Mouse (Mus musculus) kidney, adult 2 months (tissue): ENCODE measurements around the gene Glipr2. TPM values are rescaled to one million over a fixed set of nuclear protein-coding genes. Genes with fewer than 3 reads are reported as not detected.

Experiments used
- DNase-seq: peaks from one replicate; pipeline ENCODE4 v3.0.0; 2021
- H3K27ac ChIP-seq: fragments of 200-500 bp; 2 replicates; pipeline ENCODE4 v1.5.1; 2012; ENCODE audit warnings: low read depth, low read length, control low read depth, inconsistent platforms; ENCODE audit not compliant: insufficient read depth
- H3K27me3 ChIP-seq: fragments of 200-500 bp; replicated peaks from 2 replicates; pipeline ENCODE4 v1.6.1; 2012; ENCODE audit warnings: mild to moderate bottlenecking, moderate library complexity, low read length, inconsistent platforms; ENCODE audit not compliant: control insufficient read depth, insufficient read depth
- H3K36me3 ChIP-seq: fragments of 200-500 bp; 2 replicates; pipeline ENCODE4 v1.6.1; 2012; ENCODE audit warnings: mild to moderate bottlenecking, moderate library complexity, low read length, inconsistent platforms; ENCODE audit not compliant: control insufficient read depth, insufficient read depth
- H3K4me1 ChIP-seq: fragments of 200-500 bp; 2 replicates; pipeline ENCODE4 v1.6.1; 2011; ENCODE audit warnings: low read length; ENCODE audit not compliant: control insufficient read depth, insufficient read depth
- H3K4me3 ChIP-seq: fragments of 200-500 bp; 2 replicates; pipeline ENCODE4 v1.5.1; 2011; ENCODE audit warnings: mild to moderate bottlenecking, low read depth, low read length, control low read depth; ENCODE audit not compliant: insufficient read depth
- CTCF ChIP-seq: fragments of 200-500 bp; conservative IDR thresholded peaks from 2 replicates; pipeline ENCODE4 v1.5.1; 2011; ENCODE audit warnings: low read depth, mild to moderate bottlenecking, control low read depth, low read length, moderate library complexity, mixed read lengths; ENCODE audit not compliant: insufficient read depth, insufficient read length
- POLR2A ChIP-seq: fragments of 200-500 bp; IDR thresholded peaks from one replicate; pipeline ENCODE4 v1.6.1; 2011; ENCODE audit warnings: low read depth, low read length, control low read depth
- WGBS: fragments of 180-500 bp; shearing (Covaris S2); methylation state at CpG from one replicate; pipeline ENCODE4 v1.1.7; 2018; 5-methylcytosine and 5-hydroxymethylcytosine counted together
- polyA plus RNA-seq: library from polyadenylated mRNA; depleted of rRNA; stranded (reverse); fragments of >200 nt; gene quantifications from 2 replicates; pipeline ENCODE4 v1.2.3, GENCODE M21; 2012

Glipr2 gene
- polyA plus RNA-seq, 1 experiment = 4.7 TPM

DNA sequence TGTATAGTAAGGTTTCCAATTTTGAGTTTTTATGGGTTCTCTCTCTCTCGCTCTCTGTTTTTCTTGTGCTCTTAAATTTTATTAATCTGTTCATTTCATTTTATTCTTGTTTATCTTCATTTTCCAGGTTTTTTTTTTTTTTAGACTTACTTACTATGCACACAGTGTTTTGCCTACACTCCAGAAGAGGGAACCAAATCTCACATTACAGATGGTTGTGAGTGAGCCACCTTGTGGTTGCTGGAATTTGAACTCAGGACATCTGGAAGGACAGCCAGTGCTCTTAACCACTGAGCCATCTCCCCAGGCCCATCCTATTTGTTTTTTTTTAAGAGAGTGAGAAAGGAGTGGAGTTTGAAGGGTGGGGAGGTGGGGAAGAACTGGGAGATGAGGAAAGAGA lies 53.0 kb downstream of the Glipr2 start:
- Histone ChIP-seq H3K4me1 (peaks cover 18% of the 10 kb centered on the region), H3K36me3 (no peaks in the 10 kb centered on the region), H3K27me3 (no peaks in the 10 kb centered on the region), H3K4me3 (no peak overlapping the region), H3K27ac (no peak overlapping the region)
- TF ChIP-seq POLR2A (no peak), CTCF (no peak)
- WGBS = 88% methylated on average over 1 of the region's 1 CpGs
- no peak for DNase-seq

DNA sequence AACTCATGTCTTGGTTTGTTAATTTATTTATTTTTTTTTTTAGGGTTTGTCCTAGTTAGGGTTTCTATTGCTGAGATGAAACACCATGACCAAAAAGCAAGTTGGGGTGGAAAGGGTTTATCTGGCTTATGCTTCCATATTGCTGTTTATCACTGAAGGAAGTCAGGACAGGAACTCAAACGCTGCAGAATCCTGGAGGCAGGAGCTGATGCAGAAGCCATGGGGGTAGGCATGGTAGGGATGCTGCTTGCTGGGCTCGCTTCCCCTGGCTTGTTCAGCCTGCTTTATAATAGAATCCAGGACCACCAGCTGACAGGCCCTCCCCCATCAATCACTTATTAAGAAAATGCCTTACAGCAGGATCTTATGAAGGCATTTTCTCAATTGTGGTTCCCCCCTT lies 53.7 kb downstream of the Glipr2 start:
- WGBS = 48% methylated on average over 2 of the region's 2 CpGs

DNA sequence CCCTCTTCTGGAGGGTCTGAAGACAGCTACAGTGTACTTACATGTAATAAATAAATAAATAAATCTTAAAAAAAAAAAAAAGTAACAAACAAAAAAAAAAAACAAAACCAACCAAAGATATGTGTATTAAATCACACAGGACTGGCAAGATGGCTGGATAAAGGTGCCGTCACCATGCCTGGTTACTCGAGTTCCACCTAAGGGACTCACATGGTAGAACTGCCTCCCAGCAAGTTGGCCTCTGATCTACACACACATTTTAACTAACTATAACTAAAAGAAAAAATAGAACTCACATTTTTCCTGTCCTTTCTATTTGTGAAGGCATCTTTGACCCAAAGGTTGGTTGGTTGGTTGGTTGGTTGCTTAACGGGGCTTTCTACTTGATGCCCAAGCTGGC lies 54.6 kb downstream of the Glipr2 start:
- Histone ChIP-seq H3K27ac (peak overlapping the region; percentile 73; the same call in 1 of the 2 replicates), H3K4me3 (peak overlapping the region; percentile 89)
- WGBS = 79% methylated on average over 3 of the region's 3 CpGs

More for the DNA sequence above, 53.7 kb downstream of the Glipr2 start:
- Histone ChIP-seq H3K4me1 (peaks cover 20% of the 10 kb centered on the region), H3K36me3 (no peaks in the 10 kb centered on the region), H3K27ac (no peak overlapping the region), H3K4me3 (no peak overlapping the region), H3K27me3 (no peaks in the 10 kb centered on the region)
- TF ChIP-seq POLR2A = no peak
- TF ChIP-seq CTCF = no peak
- DNase-seq = no peak

DNA sequence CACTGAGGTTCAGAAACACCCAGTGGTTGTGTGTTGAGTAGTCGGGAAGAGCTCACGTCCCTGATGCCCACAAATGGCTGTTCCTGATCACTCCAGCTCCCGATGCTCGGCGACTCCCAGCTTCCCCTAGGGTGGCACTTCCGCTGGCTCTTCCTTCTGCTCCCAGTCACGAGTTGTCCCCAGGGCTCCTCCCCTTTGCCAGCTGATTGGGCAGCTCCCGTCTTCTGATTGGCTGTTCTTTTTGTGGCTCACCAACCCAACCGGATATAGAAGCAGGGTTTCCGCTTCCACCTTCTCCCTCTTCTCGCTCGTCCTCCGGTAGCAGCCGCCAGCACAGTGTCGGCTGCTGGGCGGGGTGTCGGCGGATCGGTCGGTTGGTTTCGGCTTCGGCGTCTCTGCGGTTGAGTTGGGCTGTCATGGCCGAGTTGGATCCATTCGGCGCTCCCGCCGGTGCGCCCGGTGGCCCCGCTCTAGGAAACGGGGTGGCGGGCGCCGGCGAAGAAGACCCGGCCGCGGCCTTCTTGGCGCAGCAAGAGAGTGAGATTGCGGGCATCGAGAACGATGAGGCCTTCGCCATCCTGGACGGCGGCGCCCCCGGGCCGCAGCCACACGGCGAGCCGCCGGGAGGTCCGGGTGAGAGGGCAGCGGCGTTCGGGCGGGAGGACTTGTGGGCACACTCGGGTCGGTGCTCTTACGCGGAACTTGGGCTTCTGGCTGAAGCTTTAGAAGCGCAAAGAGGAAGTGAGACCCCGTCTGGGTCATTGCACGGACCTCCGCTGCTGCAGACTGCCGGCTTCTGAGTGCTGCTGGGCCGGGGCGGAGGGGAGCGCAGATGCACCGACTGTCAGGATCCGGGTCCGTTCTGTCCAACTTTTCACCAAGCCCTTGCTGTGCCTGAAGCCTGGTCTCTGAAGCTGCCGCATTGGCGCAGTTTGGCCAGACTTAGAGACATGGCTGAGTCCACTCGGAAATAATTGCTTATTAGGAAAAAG lies 55.5 kb downstream of the Glipr2 start:
- H3K36me3 ChIP-seq = no peaks in the 10 kb centered on the region
- peaks cover 28% of the 10 kb centered on the region for H3K4me1 ChIP-seq
- H3K27me3 ChIP-seq = no peaks in the 10 kb centered on the region
- peak; percentile 98 for DNase-seq
- H3K4me3 ChIP-seq = peak overlapping the region; percentile 89
- under 1% methylated on average over 77 of the region's 77 CpGs for WGBS
- peak overlapping the region; percentile 73 for H3K27ac ChIP-seq
- TF ChIP-seq CTCF = no peak
- peak; percentile 81 for TF ChIP-seq POLR2A

More for the DNA sequence above, 54.6 kb downstream of the Glipr2 start:
- peaks cover 28% of the 10 kb centered on the region for H3K4me1 ChIP-seq
- no peak for DNase-seq
- no peaks in the 10 kb centered on the region for H3K36me3 ChIP-seq
- TF ChIP-seq POLR2A (no peak), CTCF (no peak)
- no peaks in the 10 kb centered on the region for H3K27me3 ChIP-seq

DNA sequence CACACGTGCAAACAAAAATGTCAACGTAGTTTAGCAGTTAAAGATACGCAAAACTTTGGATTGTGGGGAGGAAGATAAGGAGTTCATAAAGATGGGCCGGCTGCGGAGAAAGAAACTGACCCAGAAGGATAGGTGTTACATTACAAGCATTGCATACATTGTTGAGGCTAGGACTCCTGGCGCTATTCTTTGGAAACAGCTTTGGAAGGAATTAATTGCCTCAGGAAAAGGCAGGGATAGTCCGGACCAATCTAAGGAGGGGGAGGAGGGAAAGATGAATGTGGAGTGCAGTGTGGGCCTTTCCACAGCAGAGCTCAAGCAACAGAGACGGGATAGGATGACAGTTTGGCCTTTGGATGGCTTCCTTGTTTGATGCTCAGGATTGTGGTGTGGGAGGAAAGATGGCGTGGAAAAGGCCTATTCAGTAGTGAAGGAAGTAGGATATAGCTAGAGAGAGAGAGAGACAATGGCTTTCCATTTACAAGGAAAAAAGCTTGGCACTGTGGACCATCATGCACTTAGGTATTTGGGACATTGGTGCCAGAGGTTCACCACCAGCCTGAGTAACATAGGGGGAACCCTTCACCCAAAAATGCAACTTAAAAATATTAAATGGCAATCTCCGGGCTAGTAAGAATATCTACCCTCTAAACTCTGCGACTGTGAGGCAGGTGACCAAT lies 56.3 kb downstream of the Glipr2 start:
- WGBS = 15% methylated on average over 11 of the region's 11 CpGs
- TF ChIP-seq POLR2A (no peak), CTCF (no peak)
- Histone ChIP-seq H3K4me3 (peak overlapping the region; percentile 89), H3K4me1 (peaks cover 28% of the 10 kb centered on the region), H3K27me3 (no peaks in the 10 kb centered on the region), H3K27ac (no peak overlapping the region), H3K36me3 (no peaks in the 10 kb centered on the region)
- DNase-seq = no peak

DNA sequence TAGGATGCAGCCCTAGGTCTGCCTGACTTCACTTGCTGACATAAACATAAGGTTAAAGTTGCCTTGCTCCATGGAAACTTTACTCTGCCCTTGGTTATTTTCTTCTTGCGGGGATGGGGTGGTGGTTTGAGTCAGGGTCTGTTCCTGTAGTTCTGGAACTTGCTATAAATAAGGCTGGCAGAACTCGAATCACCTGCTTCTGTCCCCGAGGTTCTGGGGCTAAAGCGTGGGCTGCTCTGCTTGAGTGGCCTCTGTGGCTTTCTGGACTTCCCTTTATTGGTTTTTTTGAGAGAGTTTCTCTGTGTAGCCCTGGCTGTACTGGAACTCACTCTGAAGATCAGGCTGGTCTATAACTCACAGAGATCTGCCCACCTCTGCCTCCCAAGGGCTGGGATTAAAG lies 58.9 kb downstream of the Glipr2 start:
- DNase-seq = no peak
- Histone ChIP-seq H3K27me3 (no peaks in the 10 kb centered on the region), H3K27ac (no peak overlapping the region), H3K4me1 (peaks cover 28% of the 10 kb centered on the region), H3K36me3 (peaks cover 2% of the 10 kb centered on the region; the same call in 1 of the 2 replicates), H3K4me3 (no peak overlapping the region)
- TF ChIP-seq POLR2A = no peak
- no peak for TF ChIP-seq CTCF
- 51% methylated on average over 4 of the region's 4 CpGs for WGBS

DNA sequence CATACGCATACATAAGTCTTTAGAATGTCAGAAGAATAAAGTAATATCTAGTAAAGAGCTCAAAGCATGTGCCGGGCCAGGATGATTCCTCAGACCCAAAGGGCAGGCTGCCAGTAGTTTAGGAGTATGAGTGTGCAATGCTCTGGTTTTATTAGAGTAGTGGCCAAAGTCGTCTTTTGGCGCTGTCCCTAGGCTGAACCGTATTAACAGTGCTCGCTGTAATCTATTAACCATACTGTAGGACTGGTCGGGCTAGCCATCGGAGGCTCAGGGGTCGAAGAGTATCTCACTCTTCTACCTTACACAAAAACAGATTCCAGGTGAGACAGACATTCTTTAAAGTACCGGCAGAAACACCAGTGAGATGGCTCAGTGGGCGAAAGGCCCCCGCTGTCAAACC lies 59.6 kb downstream of the Glipr2 start:
- no peak overlapping the region for H3K27ac ChIP-seq
- no peak for TF ChIP-seq POLR2A
- H3K36me3 ChIP-seq = peaks cover 2% of the 10 kb centered on the region; the same call in 1 of the 2 replicates
- no peak overlapping the region for H3K4me3 ChIP-seq
- peaks cover 27% of the 10 kb centered on the region for H3K4me1 ChIP-seq
- WGBS = 52% methylated on average over 12 of the region's 12 CpGs
- peak; percentile 85 for DNase-seq
- H3K27me3 ChIP-seq = no peaks in the 10 kb centered on the region
